Mouse (Mus musculus) thymus, adult 2 months (tissue): ENCODE data around the gene Scamp2.

Source experiments
- CTCF ChIP-seq: fragments of 200-500 bp; IDR thresholded peaks from 2 replicates; pipeline ENCODE4 v1.5.1; 2012; ENCODE audit warnings: mild to moderate bottlenecking, control low read depth, low read length, moderate library complexity, borderline replicate concordance; ENCODE audit not compliant: control insufficient read depth, poor library complexity, insufficient read depth; ENCODE audit errors: extremely low read depth
- POLR2A ChIP-seq: fragments of 200-500 bp; IDR thresholded peaks from 2 replicates; pipeline ENCODE4 v1.6.1; 2012; ENCODE audit warnings: mild to moderate bottlenecking, low read length, control low read depth, moderate library complexity; ENCODE audit not compliant: control insufficient read depth, poor library complexity, insufficient read depth; ENCODE audit errors: extremely low read depth

DNA sequence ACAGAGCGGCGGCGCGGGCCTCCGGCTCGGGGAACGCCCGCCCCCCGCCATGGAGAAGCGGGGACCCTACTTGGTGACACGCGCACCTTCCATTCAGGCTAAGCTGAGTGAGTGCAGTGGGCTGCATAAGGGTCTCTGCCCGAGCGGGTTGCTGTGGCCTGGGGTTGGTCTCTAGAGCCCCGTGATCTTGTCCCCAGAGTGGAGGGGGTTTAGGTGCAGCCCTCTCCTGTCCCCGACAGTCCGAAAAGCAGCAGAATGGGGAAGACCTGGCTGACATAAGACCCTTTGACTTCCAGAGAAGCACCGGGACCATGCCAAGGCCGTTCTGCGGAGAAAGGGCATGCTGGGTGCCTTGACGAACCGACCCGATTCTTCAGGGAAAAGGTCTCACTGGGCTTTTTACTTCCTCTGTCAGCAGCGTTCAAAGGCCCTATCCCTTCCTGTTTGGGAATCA lies 23.0 kb upstream of the Scamp2 start:
- TF ChIP-seq CTCF: 0 out of 2 replicates have a peak, but pooled peaks have one; percentile 16
- TF ChIP-seq POLR2A: no peak
